Mouse (Mus musculus) heart, postnatal 0 days (tissue): ENCODE data around the gene Mab21l1. TPM values are rescaled to one million over a fixed set of nuclear protein-coding genes. Genes with fewer than 3 reads are reported as not detected.

Source experiments
- ATAC-seq: fragments of 200-750 bp; cut with Nextera tagmentation; 2 replicates; pipeline ENCODE4 v1.8.0; 2017; ENCODE audit warnings: low read depth, moderate number of reproducible peaks, moderate library complexity; ENCODE audit not compliant: insufficient read depth
- DNase-seq: peaks from one replicate; pipeline ENCODE4 v3.0.0-alpha.2; 2016; ENCODE audit warnings: low spot score
- H3K27ac ChIP-seq: fragments of 300-500 bp; sonication (generic); 2 replicates; pipeline ENCODE4 v1.5.1; 2014; ENCODE audit warnings: low read depth, mild to moderate bottlenecking
- H3K27me3 ChIP-seq: fragments of 300-500 bp; sonication (generic); 2 replicates; pipeline ENCODE4 v1.6.1; 2014; ENCODE audit warnings: low read length, mixed read lengths; ENCODE audit not compliant: control insufficient read depth, insufficient read depth
- H3K36me3 ChIP-seq: fragments of 300-500 bp; sonication (generic); replicated peaks from 2 replicates; pipeline ENCODE4 v1.6.1; 2014; ENCODE audit warnings: low read length, mixed read lengths; ENCODE audit not compliant: control insufficient read depth, insufficient read depth
- H3K4me1 ChIP-seq: fragments of 300-500 bp; sonication (generic); 2 replicates; pipeline ENCODE4 v1.6.1; 2014; ENCODE audit warnings: antibody characterized with exemption; ENCODE audit not compliant: control insufficient read depth, insufficient read depth
- H3K4me2 ChIP-seq: fragments of 300-500 bp; sonication (generic); 2 replicates; pipeline ENCODE4 v1.6.1; 2014; ENCODE audit warnings: low read depth, mild to moderate bottlenecking, low read length, moderate library complexity
- H3K4me3 ChIP-seq: fragments of 300-500 bp; sonication (generic); 2 replicates; pipeline ENCODE4 v1.5.1; 2014; ENCODE audit warnings: low read depth, low read length
- H3K9ac ChIP-seq: fragments of 300-500 bp; sonication (generic); replicated peaks from 2 replicates; pipeline ENCODE4 v1.6.1; 2014; ENCODE audit warnings: low read depth, low read length, mixed read lengths
- H3K9me3 ChIP-seq: fragments of 300-500 bp; sonication (generic); replicated peaks from 2 replicates; pipeline ENCODE4 v1.6.1; 2016; ENCODE audit warnings: low read length; ENCODE audit not compliant: control insufficient read depth
- CTCF ChIP-seq: IDR thresholded peaks from 2 replicates; pipeline ENCODE4 v1.5.1; 2016; ENCODE audit warnings: antibody characterized with exemption, control low read depth, low read depth
- EP300 ChIP-seq: IDR thresholded peaks from 2 replicates; pipeline ENCODE4 v1.6.1; 2016; ENCODE audit warnings: antibody characterized with exemption, low read depth
- WGBS: fragments of 180-500 bp; shearing (Covaris S2); extraction: QIAGEN DNeasy Blood & Tissue Kit; methylation state at CpG from one replicate; pipeline ENCODE4 v1.1.7; 2014; 5-methylcytosine and 5-hydroxymethylcytosine counted together
- polyA plus RNA-seq: library from polyadenylated mRNA; unstranded; fragments of >200 nt; fragmentation: Nextera tagmentation; extraction: Ambion mirVana; gene quantifications from 2 replicates; pipeline ENCODE4 v1.2.1, GENCODE M21; 2015
- total RNA-seq: library from RNA; depleted of rRNA; stranded (reverse); fragments of >200 nt; gene quantifications from 2 replicates; pipeline ENCODE4 v1.2.3, GENCODE M21; 2014; ENCODE audit warnings: low replicate concordance

Mab21l1 gene
- total and polyA plus RNA-seq, 2 experiments from 2014 or later = 0.33 TPM; not detected in 1

- Histone ChIP-seq H3K9ac (no peak overlapping the region), H3K36me3 (no peaks in the 10 kb centered on the region), H3K9me3 (0 out of 2 replicates have a peak, but pooled peaks cover 7% of the 10 kb centered on the region), H3K27ac (no peak overlapping the region), H3K4me3 (no peak overlapping the region), H3K27me3 (no peaks in the 10 kb centered on the region), H3K4me1 (peaks cover 8% of the 10 kb centered on the region; the same call in 1 of the 2 replicates), H3K4me2 (no peak overlapping the region)
- no peak for DNase-seq
- WGBS = 83% methylated on average over 2 of the region's 2 CpGs
- TF ChIP-seq EP300 (no peak), CTCF (no peak)
- no peak for ATAC-seq
Measured at GRCm38 (mm10) chr3:55818082-55818481, 35.8 kb downstream of the Mab21l1 start.

GRCm38 (mm10) chr3:55819598-55819997 is 37.3 kb downstream of the Mab21l1 start:
- 0 out of 2 replicates have a peak, but pooled peaks cover 7% of the 10 kb centered on the region for H3K9me3 ChIP-seq
- ATAC-seq (no peak), DNase-seq (no peak)
- H3K4me1 ChIP-seq = peaks cover 8% of the 10 kb centered on the region; the same call in 1 of the 2 replicates
- H3K36me3 ChIP-seq = no peaks in the 10 kb centered on the region
- no peaks in the 10 kb centered on the region for H3K27me3 ChIP-seq
- no peak overlapping the region for H3K9ac ChIP-seq
- no peak overlapping the region for H3K4me3 ChIP-seq
- H3K4me2 ChIP-seq = no peak overlapping the region
- H3K27ac ChIP-seq = no peak overlapping the region
- TF ChIP-seq EP300 (no peak), CTCF (no peak)

GRCm38 (mm10) chr3:55824864-55825263 is 42.6 kb downstream of the Mab21l1 start:
- Histone ChIP-seq H3K9ac (no peak overlapping the region), H3K4me3 (no peak overlapping the region), H3K36me3 (no peaks in the 10 kb centered on the region), H3K4me2 (no peak overlapping the region), H3K27me3 (no peaks in the 10 kb centered on the region), H3K9me3 (0 out of 2 replicates have a peak, but pooled peaks cover 7% of the 10 kb centered on the region), H3K4me1 (no peaks in the 10 kb centered on the region), H3K27ac (no peak overlapping the region)
- TF ChIP-seq EP300 (no peak), CTCF (no peak)
- DNase-seq = no peak
- WGBS = 56% methylated on average over 3 of the region's 3 CpGs
- ATAC-seq = no peak

GRCm38 (mm10) chr3:55828481-55829256 is 46.4 kb downstream of the Mab21l1 start:
- no peak overlapping the region for H3K9ac ChIP-seq
- 58% methylated on average over 10 of the region's 10 CpGs for WGBS
- H3K36me3 ChIP-seq = no peaks in the 10 kb centered on the region
- no peak for ATAC-seq
- no peaks in the 10 kb centered on the region for H3K27me3 ChIP-seq
- TF ChIP-seq EP300 = no peak
- TF ChIP-seq CTCF = no peak
- H3K4me1 ChIP-seq = no peaks in the 10 kb centered on the region
- no peak overlapping the region for H3K4me3 ChIP-seq
- H3K27ac ChIP-seq = no peak overlapping the region
- H3K4me2 ChIP-seq = no peak overlapping the region
- no peak for DNase-seq
- H3K9me3 ChIP-seq = no peaks in the 10 kb centered on the region

- no peak overlapping the region for H3K4me3 ChIP-seq
- H3K9me3 ChIP-seq = no peaks in the 10 kb centered on the region
- DNase-seq = no peak
- ATAC-seq = no peak
- 85% methylated on average over 5 of the region's 5 CpGs for WGBS
- no peaks in the 10 kb centered on the region for H3K36me3 ChIP-seq
- H3K27ac ChIP-seq = no peak overlapping the region
- no peak overlapping the region for H3K4me2 ChIP-seq
- no peak for TF ChIP-seq CTCF
- TF ChIP-seq EP300 = no peak
- H3K27me3 ChIP-seq = no peaks in the 10 kb centered on the region
- no peaks in the 10 kb centered on the region for H3K4me1 ChIP-seq
- H3K9ac ChIP-seq = no peak overlapping the region
Measured at GRCm38 (mm10) chr3:55830226-55830625, 47.9 kb downstream of the Mab21l1 start.
